Mouse (Mus musculus): ENCODE measurements around the gene Ip6k2. TPM values are rescaled to one million over a fixed set of nuclear protein-coding genes. Genes with fewer than 3 reads are reported as not detected.

The Ip6k2 gene
- polyA plus RNA-seq, 1 experiment from 2014 or later, result 48.7 TPM

DNA sequence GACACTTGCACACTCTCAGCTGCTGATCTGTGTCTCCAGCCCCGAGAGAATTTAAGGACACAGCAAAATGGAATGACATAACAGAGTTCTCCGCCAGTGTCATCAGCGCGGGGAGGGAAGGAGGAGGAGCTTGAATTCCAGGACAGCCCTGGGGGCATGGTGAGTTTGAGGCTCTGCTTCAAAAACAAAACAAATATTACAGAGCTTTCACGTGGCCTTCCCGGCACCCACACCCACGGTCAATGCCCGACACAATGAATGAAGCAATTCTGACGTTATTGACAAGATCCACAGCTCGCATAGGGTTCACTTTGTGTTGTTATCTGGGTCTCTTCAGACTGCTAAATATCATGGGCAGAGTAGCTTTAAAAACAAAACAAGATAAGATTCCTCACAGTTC, 18.6 kb upstream of the Ip6k2 start:
- no peak overlapping the region for H3K4me3 ChIP-seq (ENCODE audit: low read depth, low read length)
- no peaks in the 10 kb centered on the region for H3K36me3 ChIP-seq (ENCODE audit: control insufficient read depth, insufficient read depth, low read length)
- H3K27ac ChIP-seq (ENCODE audit: low read depth, low read length), result no peak overlapping the region
- no peaks in the 10 kb centered on the region for H3K27me3 ChIP-seq (ENCODE audit: control insufficient read depth, insufficient read depth, low read length)
- no peak for ATAC-seq (replicated peaks; ENCODE audit: insufficient number of reproducible peaks, low FRiP score, low TSS enrichment)
- no peaks in the 10 kb centered on the region for H3K9me3 ChIP-seq (replicated peaks; ENCODE audit: control insufficient read depth, low read length)
- no peak overlapping the region for H3K4me2 ChIP-seq
- 57% methylated on average over 10 of the region's 10 CpGs for WGBS (ENCODE audit: insufficient replicate concordance)
- no peak overlapping the region for H3K9ac ChIP-seq (ENCODE audit: low read depth, low read length)
- no peaks in the 10 kb centered on the region for H3K4me1 ChIP-seq (ENCODE audit: control insufficient read depth, insufficient read depth, low read length)

DNA sequence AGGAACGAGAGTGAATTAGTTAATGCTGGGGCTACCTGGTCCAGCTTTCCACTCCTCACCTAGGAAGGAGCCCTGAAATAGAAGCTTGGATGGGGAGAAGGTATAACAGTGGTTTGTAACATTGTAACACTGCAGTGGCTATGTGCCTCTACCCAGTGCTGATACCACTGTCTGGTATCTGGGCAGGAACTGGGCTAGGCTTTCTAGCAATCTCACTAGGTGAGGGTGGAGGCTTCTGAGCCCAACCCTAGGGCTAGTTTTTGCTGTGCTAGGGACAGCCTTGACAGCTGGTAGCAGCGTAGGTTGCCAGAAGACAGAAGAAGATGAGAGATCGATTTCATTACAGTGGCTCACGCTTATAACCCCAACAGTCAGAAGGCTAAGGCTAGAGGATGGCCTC, 7.0 kb upstream of the Ip6k2 start:
- ATAC-seq (replicated peaks; ENCODE audit: insufficient number of reproducible peaks, low FRiP score, low TSS enrichment), result no peak
- Histone ChIP-seq H3K4me3 (ENCODE audit: low read depth, low read length) (no peak overlapping the region), H3K36me3 (ENCODE audit: control insufficient read depth, insufficient read depth, low read length) (no peaks in the 10 kb centered on the region), H3K9ac (ENCODE audit: low read depth, low read length) (no peak overlapping the region), H3K27me3 (ENCODE audit: control insufficient read depth, insufficient read depth, low read length) (no peaks in the 10 kb centered on the region), H3K9me3 (replicated peaks; ENCODE audit: control insufficient read depth, low read length) (peaks cover 4% of the 10 kb centered on the region; the same call in 1 of the 2 replicates), H3K4me1 (ENCODE audit: control insufficient read depth, insufficient read depth, low read length) (no peaks in the 10 kb centered on the region), H3K4me2 (no peak overlapping the region), H3K27ac (ENCODE audit: low read depth, low read length) (no peak overlapping the region)
- WGBS (ENCODE audit: insufficient replicate concordance), result 79% methylated on average over 4 of the region's 4 CpGs

DNA sequence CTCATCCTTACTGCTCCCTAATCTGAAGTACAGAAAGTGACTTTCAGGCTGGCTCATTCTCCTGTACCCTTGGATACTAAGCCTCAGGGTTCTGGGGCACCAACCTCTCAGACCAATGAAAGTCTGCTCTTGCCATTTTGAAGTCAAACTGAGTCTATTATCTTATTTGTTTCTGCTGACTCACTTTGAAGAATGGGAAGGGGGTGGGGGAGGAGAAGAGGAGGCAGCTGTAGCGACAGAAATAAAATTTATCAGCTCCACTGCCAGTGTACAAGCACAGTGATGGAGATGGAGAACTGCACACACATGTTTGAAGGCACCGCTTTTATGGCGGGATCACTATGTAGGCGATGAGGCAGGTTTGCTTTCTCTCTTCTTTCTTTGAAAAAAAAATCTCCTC, 6.3 kb upstream of the Ip6k2 start:
- H3K4me2 ChIP-seq, result no peak overlapping the region
- H3K9me3 ChIP-seq (replicated peaks; ENCODE audit: control insufficient read depth, low read length), result peaks cover 4% of the 10 kb centered on the region; the same call in 1 of the 2 replicates
- H3K9ac ChIP-seq (ENCODE audit: low read depth, low read length), result no peak overlapping the region
- no peaks in the 10 kb centered on the region for H3K36me3 ChIP-seq (ENCODE audit: control insufficient read depth, insufficient read depth, low read length)
- H3K27me3 ChIP-seq (ENCODE audit: control insufficient read depth, insufficient read depth, low read length), result no peaks in the 10 kb centered on the region
- H3K4me1 ChIP-seq (ENCODE audit: control insufficient read depth, insufficient read depth, low read length), result 0 out of 2 replicates have a peak, but pooled peaks cover 3% of the 10 kb centered on the region
- WGBS (ENCODE audit: insufficient replicate concordance), result 67% methylated on average over 4 of the region's 4 CpGs
- no peak for ATAC-seq (replicated peaks; ENCODE audit: insufficient number of reproducible peaks, low FRiP score, low TSS enrichment)
- no peak overlapping the region for H3K4me3 ChIP-seq (ENCODE audit: low read depth, low read length)
- H3K27ac ChIP-seq (ENCODE audit: low read depth, low read length), result no peak overlapping the region

DNA sequence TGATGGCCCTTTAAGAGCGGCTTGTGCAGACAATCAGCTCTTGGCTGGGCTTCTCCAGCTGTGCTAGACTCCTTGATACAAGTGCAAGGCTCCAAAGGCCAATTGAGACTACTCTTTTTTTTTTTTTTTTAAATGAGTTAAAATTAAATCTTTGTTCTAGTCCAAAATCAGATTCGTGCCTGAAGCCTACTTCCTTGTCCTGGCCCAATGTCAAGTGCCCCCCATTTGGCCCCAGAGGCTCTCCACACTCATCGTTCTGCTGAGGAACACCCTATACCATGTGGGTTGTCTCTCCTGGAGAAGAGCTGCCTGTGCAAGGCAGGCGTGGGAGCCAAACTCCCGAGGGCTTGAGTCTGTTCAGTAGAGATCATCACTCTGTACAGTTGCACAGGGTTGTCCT, 2.6 kb upstream of the Ip6k2 start:
- Histone ChIP-seq H3K4me1 (ENCODE audit: control insufficient read depth, insufficient read depth, low read length) (peaks cover 18% of the 10 kb centered on the region), H3K27ac (ENCODE audit: low read depth, low read length) (no peak overlapping the region), H3K4me3 (ENCODE audit: low read depth, low read length) (no peak overlapping the region), H3K36me3 (ENCODE audit: control insufficient read depth, insufficient read depth, low read length) (no peaks in the 10 kb centered on the region), H3K9ac (ENCODE audit: low read depth, low read length) (0 out of 2 replicates have a peak overlapping the region, but pooled peaks have one; percentile 22), H3K4me2 (no peak overlapping the region), H3K27me3 (ENCODE audit: control insufficient read depth, insufficient read depth, low read length) (no peaks in the 10 kb centered on the region), H3K9me3 (replicated peaks; ENCODE audit: control insufficient read depth, low read length) (no peaks in the 10 kb centered on the region)
- ATAC-seq (replicated peaks; ENCODE audit: insufficient number of reproducible peaks, low FRiP score, low TSS enrichment), result no peak
- WGBS (ENCODE audit: insufficient replicate concordance), result 54% methylated on average over 5 of the region's 5 CpGs

DNA sequence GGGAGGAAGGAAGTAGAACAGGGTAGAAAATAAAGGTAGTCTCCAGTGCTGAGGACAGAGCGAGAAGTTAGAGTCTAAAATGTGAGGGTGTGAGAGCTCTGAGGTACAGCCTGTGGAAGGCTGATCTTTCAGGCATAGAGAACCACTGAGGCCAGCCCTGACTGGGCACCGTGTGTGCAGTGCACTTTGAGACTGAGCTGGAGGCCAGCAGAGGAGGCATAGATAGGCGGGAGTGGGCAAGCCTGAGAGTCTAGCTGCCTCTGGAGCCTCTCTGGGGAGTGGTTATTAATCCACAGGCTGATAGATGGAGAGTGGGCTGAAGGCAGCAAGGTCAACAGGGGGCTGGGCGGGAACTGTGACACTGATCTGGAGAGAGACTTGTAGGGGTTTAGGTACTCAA, 1.7 kb upstream of the Ip6k2 start:
- no peak overlapping the region for H3K9ac ChIP-seq (ENCODE audit: low read depth, low read length)
- 44% methylated on average over 4 of the region's 4 CpGs for WGBS (ENCODE audit: insufficient replicate concordance)
- ATAC-seq (replicated peaks; ENCODE audit: insufficient number of reproducible peaks, low FRiP score, low TSS enrichment), result no peak
- no peak overlapping the region for H3K27ac ChIP-seq (ENCODE audit: low read depth, low read length)
- H3K4me3 ChIP-seq (ENCODE audit: low read depth, low read length), result no peak overlapping the region
- peaks cover 25% of the 10 kb centered on the region for H3K4me1 ChIP-seq (ENCODE audit: control insufficient read depth, insufficient read depth, low read length)
- no peaks in the 10 kb centered on the region for H3K36me3 ChIP-seq (ENCODE audit: control insufficient read depth, insufficient read depth, low read length)
- H3K4me2 ChIP-seq, result no peak overlapping the region
- no peaks in the 10 kb centered on the region for H3K27me3 ChIP-seq (ENCODE audit: control insufficient read depth, insufficient read depth, low read length)
- H3K9me3 ChIP-seq (replicated peaks; ENCODE audit: control insufficient read depth, low read length), result no peaks in the 10 kb centered on the region

DNA sequence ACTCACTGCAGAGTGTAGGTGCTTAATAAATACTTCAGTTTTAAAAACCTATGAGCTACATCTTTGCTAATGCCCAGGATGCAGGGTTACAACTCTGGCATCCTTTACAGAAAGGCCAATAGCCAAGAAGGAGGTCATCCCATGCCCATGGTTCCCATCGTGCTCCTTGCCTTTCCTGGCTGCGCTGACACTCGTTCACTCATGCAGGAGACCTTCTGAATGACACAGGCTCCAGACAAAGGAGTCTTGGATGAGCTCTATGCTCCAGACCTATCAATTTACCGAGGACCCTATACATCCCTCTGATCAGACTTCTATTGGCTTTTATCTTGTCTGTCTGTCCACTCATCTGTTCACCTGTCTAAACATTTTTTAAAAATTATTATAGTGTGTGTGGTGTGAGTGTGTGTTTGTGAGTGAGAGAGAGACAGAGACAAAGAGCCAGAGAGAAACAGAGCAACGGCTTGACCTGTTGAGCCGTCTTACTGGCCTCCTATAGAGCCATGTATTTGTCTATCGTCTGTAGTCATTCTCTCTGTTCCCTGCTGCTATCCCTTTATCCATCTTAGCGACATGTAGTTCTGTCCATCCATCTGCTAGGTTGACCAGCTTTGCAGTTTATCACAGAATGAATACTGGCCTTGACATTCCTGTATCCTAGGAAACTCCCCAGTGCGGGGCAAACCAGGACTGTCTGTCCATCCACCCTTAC, 604 bp upstream of the Ip6k2 start:
- Histone ChIP-seq H3K27me3 (ENCODE audit: control insufficient read depth, insufficient read depth, low read length) (no peaks in the 10 kb centered on the region), H3K27ac (ENCODE audit: low read depth, low read length) (0 out of 2 replicates have a peak overlapping the region, but pooled peaks have one; percentile 12), H3K9me3 (replicated peaks; ENCODE audit: control insufficient read depth, low read length) (no peaks in the 10 kb centered on the region), H3K4me3 (ENCODE audit: low read depth, low read length) (peak overlapping the region; percentile 97), H3K4me1 (ENCODE audit: control insufficient read depth, insufficient read depth, low read length) (peaks cover 26% of the 10 kb centered on the region), H3K9ac (ENCODE audit: low read depth, low read length) (peak overlapping the region; percentile 98; the same call in 1 of the 2 replicates), H3K4me2 (peak overlapping the region; percentile 60), H3K36me3 (ENCODE audit: control insufficient read depth, insufficient read depth, low read length) (no peaks in the 10 kb centered on the region)
- ATAC-seq (replicated peaks; ENCODE audit: insufficient number of reproducible peaks, low FRiP score, low TSS enrichment), result no peak
- WGBS (ENCODE audit: insufficient replicate concordance), result 27% methylated on average over 9 of the region's 9 CpGs

DNA sequence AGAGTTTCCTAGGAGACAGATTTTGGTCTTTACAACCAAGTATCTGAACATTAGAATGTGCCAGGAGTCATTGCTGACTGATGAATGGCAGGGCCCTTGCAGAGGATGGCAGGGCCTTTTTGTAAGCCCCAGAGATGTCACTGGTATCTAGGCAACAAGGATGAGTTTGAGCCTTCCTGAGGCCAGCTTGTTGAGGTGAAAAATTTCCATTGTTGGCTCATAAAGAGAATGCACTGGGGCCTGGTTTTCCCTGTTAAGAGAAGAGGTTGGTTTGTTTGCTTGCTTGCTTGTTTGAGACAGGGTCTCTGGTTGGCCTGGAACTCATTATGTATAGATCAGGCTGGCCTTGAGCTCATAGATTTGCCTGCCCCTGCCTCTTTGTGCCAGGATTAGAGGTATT, 1.8 kb downstream of the Ip6k2 start:
- H3K27me3 ChIP-seq (ENCODE audit: control insufficient read depth, insufficient read depth, low read length), result no peaks in the 10 kb centered on the region
- H3K4me2 ChIP-seq, result peak overlapping the region; percentile 60
- H3K9ac ChIP-seq (ENCODE audit: low read depth, low read length), result no peak overlapping the region
- peak overlapping the region; percentile 97 for H3K4me3 ChIP-seq (ENCODE audit: low read depth, low read length)
- ATAC-seq (replicated peaks; ENCODE audit: insufficient number of reproducible peaks, low FRiP score, low TSS enrichment), result no peak
- peaks cover 33% of the 10 kb centered on the region for H3K4me1 ChIP-seq (ENCODE audit: control insufficient read depth, insufficient read depth, low read length)
- no peak overlapping the region for H3K27ac ChIP-seq (ENCODE audit: low read depth, low read length)
- no peaks in the 10 kb centered on the region for H3K9me3 ChIP-seq (replicated peaks; ENCODE audit: control insufficient read depth, low read length)
- no peaks in the 10 kb centered on the region for H3K36me3 ChIP-seq (ENCODE audit: control insufficient read depth, insufficient read depth, low read length)

DNA sequence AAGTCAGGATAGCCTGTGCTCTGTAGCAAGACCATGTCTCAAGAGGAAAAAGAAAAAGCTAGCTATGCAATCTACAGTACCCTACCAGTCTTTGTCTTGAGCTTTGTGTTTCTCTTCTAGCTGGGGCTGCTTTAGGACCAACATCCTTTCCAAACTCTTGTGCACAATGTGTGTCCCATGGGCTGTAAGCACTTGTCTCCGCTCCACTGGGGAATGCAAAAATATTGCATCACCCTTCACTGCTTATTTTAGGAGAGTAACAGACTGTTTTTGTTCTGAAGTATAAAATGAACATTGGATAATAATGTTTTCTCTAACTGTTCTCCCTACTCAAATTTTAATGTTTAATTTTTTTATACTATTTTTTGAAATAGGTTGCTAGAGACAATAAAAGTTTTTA, 2.9 kb downstream of the Ip6k2 start:
- H3K4me3 ChIP-seq (ENCODE audit: low read depth, low read length), result no peak overlapping the region
- no peak overlapping the region for H3K27ac ChIP-seq (ENCODE audit: low read depth, low read length)
- no peaks in the 10 kb centered on the region for H3K27me3 ChIP-seq (ENCODE audit: control insufficient read depth, insufficient read depth, low read length)
- 82% methylated on average over 1 of the region's 1 CpGs for WGBS (ENCODE audit: insufficient replicate concordance)
- H3K4me2 ChIP-seq, result peak overlapping the region; percentile 16
- peaks cover 33% of the 10 kb centered on the region for H3K4me1 ChIP-seq (ENCODE audit: control insufficient read depth, insufficient read depth, low read length)
- ATAC-seq (replicated peaks; ENCODE audit: insufficient number of reproducible peaks, low FRiP score, low TSS enrichment), result no peak
- H3K36me3 ChIP-seq (ENCODE audit: control insufficient read depth, insufficient read depth, low read length), result no peaks in the 10 kb centered on the region
- no peaks in the 10 kb centered on the region for H3K9me3 ChIP-seq (replicated peaks; ENCODE audit: control insufficient read depth, low read length)
- no peak overlapping the region for H3K9ac ChIP-seq (ENCODE audit: low read depth, low read length)

DNA sequence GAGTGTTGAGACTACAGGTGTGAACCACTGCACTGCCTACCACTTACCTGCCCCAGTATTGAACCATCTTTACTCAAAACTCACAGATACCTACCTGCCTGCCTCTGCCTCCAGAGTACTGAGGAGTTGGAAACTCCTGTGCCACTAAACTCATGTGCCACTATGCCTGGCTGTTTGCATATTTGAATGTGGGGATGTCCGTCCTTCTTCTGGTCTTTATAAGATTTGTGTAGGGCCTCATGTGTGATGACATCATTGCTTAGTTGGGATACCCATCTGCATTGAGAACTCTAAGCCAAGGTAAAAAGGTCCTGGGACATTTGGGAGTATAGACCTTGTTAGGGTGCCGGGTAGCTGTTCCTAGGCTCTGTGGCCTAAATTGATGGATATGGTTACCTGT, 3.5 kb downstream of the Ip6k2 start:
- Histone ChIP-seq H3K36me3 (ENCODE audit: control insufficient read depth, insufficient read depth, low read length) (no peaks in the 10 kb centered on the region), H3K4me1 (ENCODE audit: control insufficient read depth, insufficient read depth, low read length) (peaks cover 35% of the 10 kb centered on the region), H3K9me3 (replicated peaks; ENCODE audit: control insufficient read depth, low read length) (no peaks in the 10 kb centered on the region), H3K27ac (ENCODE audit: low read depth, low read length) (no peak overlapping the region), H3K27me3 (ENCODE audit: control insufficient read depth, insufficient read depth, low read length) (no peaks in the 10 kb centered on the region), H3K4me3 (ENCODE audit: low read depth, low read length) (no peak overlapping the region), H3K4me2 (no peak overlapping the region), H3K9ac (ENCODE audit: low read depth, low read length) (no peak overlapping the region)
- WGBS (ENCODE audit: insufficient replicate concordance), result 90% methylated on average over 2 of the region's 2 CpGs
- no peak for ATAC-seq (replicated peaks; ENCODE audit: insufficient number of reproducible peaks, low FRiP score, low TSS enrichment)

Data from heart, embryonic 11.5 days (tissue).